Mouse (Mus musculus) kidney, adult 8-10 months (tissue): ENCODE measurements around the gene Pogz.
"Not testable (repeated sequence)": the region's sequence is repeated elsewhere in the genome, so short reads cannot be mapped to it uniquely, and the experiment has no call there.

Source experiments
- DNase-seq, 2 experiments: peaks; one replicate each; pipeline ENCODE4 v3.0.0; 2022

Pogz gene

DNA sequence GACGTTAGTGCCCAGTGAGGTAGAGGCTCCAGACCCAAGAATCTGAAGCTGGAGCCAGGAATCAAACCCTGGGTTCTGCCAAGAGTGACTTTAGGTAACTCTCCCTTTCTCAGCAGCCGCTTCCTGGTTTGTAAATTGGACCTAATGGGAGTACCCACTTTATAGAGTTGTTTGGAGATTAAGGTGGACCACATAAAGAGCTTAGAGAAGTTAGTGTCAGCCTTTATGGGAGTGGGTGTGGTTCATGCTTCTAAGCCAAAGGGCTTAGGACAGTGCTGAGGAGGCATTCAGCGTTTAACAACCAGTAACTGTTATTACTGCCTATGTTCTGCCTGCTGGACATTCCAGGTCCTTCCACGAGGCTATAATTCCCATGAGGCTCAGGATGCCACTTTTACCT is 81.5 kb downstream of the Pogz start:
- no peak for DNase-seq

DNA sequence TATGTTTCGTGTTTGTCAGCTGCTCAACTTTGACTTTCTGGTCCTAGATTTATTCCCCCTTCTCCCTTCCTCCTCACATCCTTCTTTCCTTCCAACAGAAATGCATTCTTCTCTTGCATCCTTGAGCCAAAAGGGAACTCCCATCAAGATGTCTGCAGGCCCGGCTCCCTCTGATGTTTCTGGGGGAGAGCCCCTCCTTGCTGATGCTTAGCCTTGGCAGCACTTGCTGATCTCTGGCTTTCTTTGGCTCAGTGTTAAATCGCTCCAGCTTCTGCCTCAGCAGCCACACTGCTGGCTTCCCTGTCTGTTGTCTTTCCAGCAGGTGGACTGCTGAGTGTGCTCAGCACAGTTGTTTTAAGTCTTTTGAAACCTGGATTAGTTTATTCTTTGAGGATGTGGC is 83.7 kb downstream of the Pogz start:
- no peak for DNase-seq

DNA sequence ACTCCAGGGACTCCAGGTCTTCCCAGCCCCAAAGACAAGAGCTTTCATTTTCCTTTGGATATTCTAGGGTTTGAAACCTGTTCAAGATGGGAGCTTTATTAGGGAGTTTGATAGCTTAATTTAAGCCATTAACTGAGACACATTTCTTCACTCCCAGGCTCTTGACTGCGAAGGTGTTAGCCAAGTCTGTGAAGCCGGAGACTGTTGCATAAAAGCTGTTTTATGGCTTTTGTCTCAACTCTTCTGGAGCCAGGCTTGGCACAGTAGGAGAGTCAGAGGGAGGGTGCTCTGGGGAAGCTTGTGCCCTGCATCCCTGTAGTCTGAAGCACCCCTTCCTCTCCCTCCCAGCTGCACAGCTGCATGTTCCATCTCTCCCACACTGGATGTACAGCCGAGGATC is 85.0 kb downstream of the Pogz start:
- no peak for DNase-seq

DNA sequence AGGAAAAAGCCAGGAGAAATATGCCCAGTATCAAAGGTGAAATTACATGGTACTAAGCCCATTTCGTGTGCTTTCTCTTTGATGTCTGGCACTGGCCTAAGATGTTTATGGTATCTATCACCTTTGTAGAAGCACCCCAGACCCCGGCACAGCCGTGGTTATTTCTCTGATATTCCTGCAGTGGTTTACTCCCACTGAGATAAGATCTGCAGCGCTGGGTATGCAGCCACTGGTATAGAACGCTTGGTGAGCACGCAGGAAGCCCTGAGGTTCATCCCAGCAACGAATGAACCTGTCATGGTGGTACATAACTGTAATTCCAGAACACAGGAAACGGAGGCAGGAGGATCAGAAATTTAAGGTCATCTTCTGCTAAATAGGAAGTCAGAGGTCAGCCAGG is 87.3 kb downstream of the Pogz start:
- DNase-seq: no peak

DNA sequence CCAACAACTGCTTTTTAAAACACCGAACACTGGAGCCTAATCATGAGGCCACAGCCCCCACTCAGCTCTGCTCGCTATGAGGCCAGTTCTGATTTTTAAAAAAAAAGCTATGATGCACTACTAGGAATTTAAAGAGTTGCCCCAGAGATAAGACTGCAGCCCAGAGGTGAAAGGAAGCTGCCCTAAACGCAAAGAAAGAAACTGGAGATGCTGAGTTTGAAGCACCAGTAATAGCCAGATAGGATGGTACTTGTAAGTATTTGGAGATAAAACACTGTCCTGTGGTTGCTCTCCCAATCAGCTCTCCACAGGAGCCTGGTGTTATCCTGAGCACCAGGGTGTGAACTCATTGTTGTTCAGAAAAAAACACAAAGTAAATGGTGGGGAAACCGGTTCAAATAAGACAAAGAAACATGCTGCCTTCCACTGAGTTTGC is 89.0 kb downstream of the Pogz start:
- not testable (repeated sequence) for DNase-seq

DNA sequence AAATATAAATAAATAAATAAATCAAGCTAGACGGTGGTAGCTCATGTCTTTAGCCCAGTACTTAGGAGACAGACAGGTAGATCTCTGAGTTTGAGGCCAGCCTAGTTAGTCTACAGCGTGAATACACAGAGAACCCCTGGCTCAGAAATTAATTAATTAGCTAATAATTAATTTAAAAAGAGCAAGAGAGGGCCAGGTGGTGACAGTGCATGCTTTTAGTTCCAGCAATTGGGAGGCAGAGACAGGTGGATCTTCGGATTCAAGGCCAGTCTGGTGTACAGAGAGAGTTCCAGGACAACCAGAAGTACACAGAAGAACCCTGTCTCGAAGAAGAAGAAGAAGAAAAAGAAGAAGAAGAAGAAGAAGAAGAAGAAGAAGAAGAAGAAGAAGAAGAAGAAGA is 91.6 kb downstream of the Pogz start:
- not testable (repeated sequence) for DNase-seq

DNA sequence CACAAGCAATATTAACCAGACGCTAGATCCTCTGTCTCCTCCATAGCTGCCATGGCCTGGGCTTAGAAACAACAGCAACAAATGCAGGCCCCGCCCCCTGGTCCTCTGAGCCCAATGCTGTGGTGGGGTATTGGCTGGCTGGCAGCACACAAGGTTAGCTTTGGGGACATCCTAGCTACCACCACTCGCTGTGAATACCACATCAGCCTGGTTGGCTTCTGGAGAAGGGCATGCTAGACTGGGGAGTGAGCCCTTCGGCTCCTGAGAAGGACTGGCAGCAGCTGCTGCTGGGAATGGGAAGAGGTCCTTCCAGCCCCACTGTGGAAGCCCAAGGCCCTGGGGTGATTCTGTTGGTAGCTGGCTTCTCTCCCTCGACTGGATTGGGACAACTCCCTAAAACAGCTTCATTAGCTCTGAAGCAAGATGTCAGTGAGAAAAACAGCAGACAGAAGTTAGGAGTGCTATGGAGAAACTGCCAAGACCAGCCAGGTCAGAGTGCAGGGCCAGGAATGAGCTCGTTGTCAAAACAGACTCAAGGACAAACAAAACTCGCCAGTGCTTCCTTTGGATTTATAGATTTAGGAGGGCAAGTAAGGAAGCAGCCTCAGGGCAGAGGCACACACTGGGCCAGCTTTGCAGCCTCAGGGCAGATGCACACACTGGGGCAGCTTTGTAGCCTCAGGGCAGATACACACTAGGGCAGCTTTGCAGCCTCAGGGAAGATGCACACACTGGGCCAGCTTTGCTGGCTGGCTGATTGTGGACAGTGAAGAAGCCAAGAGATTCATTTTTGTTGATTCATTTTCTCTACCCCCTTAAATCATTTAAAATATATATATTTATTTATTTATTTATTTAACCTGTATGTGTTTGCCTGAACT is 93.3 kb downstream of the Pogz start:
- DNase-seq: peak; percentile 63 to 68

DNA sequence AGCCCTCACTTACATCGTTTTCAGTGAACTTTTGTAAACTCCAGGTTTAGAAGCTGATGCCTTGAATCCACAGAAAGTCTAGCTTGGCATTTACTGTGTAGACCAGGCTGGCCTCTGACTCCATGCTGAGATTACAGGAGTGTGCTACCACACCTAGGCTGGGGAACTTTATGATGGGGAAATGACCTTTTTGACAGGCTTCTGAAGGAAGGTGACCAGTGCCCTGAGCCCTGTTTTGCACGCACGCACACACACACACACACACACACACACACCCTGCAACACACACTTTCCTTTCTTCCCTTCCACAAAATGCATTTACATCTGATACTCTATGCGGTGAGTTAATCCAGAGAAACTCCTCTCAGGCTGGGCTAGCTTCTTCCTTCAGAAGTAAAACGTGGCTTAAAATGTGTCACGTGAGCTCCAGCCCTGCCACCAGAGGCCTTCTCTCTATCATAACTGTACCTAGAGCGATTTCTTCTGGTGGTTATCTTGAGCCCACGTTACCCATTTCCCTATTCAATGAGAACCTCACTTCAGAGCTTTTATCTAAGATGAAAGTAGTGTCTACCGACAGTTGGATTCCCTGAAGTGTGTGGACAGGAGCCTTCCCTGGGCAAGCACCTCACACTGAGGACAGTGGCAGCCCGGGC is 94.2 kb downstream of the Pogz start:
- not testable (repeated sequence) for DNase-seq
